Mouse (Mus musculus) megakaryocyte, embryonic 14.5 days (primary cell): Measurements from ENCODE around the gene Dennd2a. TPM values are rescaled to one million over a fixed set of nuclear protein-coding genes. Genes with fewer than 3 reads are reported as not detected.

ENCODE experiments used
- H3K27me3 ChIP-seq: replicated peaks from 2 replicates; pipeline ENCODE3; 2012; ENCODE audit warnings: inconsistent platforms
- H3K36me3 ChIP-seq: replicated peaks from 2 replicates; pipeline ENCODE3; 2012; ENCODE audit warnings: low read length, inconsistent platforms, mixed read lengths
- H3K4me1 ChIP-seq: 2 replicates; pipeline ENCODE4 v1.6.1; 2012; ENCODE audit warnings: inconsistent platforms
- H3K4me3 ChIP-seq: replicated peaks from 2 replicates; pipeline ENCODE3; 2012; ENCODE audit warnings: moderate library complexity, mild to moderate bottlenecking, inconsistent platforms
- H3K9me3 ChIP-seq: 2 replicates; pipeline ENCODE4 v1.6.1; 2012; ENCODE audit warnings: inconsistent platforms
- FLI1 ChIP-seq: IDR thresholded peaks from 2 replicates; pipeline ENCODE4 v1.6.1; 2012; ENCODE audit warnings: low read length, inconsistent platforms, mixed read lengths
- GATA1 ChIP-seq: IDR thresholded peaks from 3 replicates; pipeline ENCODE4 v1.6.1; 2012; ENCODE audit warnings: mixed read lengths, low read length, inconsistent platforms, borderline replicate concordance
- polyA plus RNA-seq: library from polyadenylated mRNA; stranded (reverse); fragments of >175 nt; gene quantifications from 2 replicates; pipeline ENCODE4 v1.2.3, GENCODE M21; 2012; ENCODE audit warnings: low replicate concordance; ENCODE audit not compliant: insufficient read depth

Gene Dennd2a
- polyA plus RNA-seq, 1 experiment = 0.74 TPM

DNA sequence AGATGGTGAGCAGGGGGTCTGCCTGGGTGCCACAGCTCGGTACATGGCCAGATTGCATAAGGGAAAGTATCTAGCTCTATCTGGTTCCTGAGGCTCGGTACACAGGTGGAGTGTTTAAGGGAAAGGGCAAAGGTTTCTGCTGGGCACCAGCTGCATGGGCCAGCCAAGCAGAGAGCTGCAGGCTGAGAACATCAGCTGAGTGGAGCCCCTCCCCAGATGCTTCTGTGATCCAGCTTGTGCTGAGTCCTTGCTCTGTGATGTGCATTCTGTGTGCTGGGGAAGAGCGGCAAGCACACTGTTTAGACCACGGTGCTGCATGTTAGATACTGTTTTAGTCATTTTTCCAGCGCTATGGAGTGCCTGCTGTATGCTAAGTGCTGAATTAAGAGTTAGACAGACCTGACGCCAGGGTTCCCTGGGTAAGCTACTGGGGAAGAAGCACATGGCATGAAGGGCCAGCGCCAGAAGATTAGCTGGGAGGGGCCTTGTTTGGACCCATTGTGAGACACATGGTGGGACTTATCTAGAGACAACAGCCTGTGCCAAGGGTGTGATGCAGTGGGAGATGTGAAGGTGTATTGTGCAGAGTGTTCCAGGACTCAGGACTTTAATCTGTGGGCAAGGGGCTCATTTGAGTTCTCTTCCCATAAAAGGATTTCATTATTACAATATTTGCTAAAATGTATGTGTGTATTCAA is 23.6 kb upstream of the Dennd2a start:
- Histone ChIP-seq H3K4me1 (peaks cover 10% of the 10 kb centered on the region), H3K36me3 (peaks cover 94% of the 10 kb centered on the region), H3K27me3 (no peaks in the 10 kb centered on the region), H3K4me3 (no peak overlapping the region), H3K9me3 (no peaks in the 10 kb centered on the region)
- TF ChIP-seq GATA1 (no peak), FLI1 (no peak)

DNA sequence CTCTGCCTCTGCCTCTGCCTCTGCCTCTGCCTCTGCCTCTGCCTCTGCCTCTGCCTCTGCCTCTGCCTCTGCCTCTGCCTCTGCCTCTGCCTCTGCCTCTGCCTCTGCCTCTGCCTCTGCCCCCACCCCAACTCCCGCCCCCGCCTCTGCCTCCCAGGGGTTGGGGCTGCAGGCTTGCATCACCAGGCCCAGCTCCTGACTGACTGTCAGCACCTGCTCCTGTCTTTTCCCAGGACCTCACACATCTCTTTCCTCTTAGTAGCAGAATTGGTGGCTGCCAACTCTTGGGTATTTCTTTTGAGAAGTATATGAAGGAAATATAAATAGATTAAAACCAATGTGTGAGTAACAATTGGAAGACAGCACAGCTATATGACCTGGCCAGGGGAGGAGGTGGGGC is 22.9 kb upstream of the Dennd2a start:
- no peaks in the 10 kb centered on the region for H3K9me3 ChIP-seq
- no peaks in the 10 kb centered on the region for H3K27me3 ChIP-seq
- no peak for TF ChIP-seq FLI1
- TF ChIP-seq GATA1 = no peak
- H3K4me3 ChIP-seq = no peak overlapping the region
- peaks cover 6% of the 10 kb centered on the region for H3K4me1 ChIP-seq
- peaks cover 89% of the 10 kb centered on the region for H3K36me3 ChIP-seq

DNA sequence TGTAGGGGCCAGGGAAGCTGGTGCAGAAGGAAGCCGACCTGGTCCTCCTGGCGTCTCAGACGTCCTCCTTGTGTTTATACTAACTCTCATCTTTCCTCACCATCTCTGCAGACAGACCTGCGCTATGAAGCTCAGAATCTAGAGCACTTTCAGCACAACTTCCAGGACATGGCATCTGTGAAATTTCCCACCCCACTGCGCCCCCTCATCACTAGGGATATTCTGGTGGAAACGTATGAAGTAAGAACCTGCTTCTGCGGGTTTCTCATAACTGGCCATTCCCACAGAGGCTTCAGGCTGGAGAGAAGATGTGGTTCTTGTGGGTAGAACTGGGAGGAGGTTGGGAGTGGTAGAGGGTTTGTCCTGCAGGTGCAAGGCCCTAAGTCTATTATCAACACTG is 21.9 kb upstream of the Dennd2a start:
- Histone ChIP-seq H3K27me3 (no peaks in the 10 kb centered on the region), H3K9me3 (no peaks in the 10 kb centered on the region), H3K36me3 (peaks cover 81% of the 10 kb centered on the region), H3K4me3 (no peak overlapping the region), H3K4me1 (peaks cover 8% of the 10 kb centered on the region)
- TF ChIP-seq FLI1 (no peak), GATA1 (no peak)

DNA sequence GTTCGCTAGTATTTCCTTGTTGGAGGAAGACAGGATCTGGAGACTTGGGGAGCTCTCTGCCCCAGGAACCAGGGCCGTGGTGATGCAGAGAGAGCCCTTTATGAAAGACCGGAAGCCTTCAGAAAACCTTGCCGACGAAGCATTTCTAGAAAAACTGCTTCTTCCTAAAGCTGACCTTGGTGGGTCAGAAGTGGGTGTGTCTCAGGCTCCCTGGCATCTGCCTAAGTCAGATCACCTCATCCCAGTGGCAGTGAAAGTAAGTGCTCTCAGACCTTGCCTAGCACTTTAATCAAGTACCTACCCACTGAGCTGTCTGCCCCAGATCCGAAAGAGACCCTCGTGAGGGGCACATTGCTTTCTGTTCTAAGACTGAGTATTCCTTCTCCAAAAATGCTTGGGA is 17.3 kb upstream of the Dennd2a start:
- Histone ChIP-seq H3K4me3 (peak overlapping the region; percentile 95), H3K27me3 (peaks cover 5% of the 10 kb centered on the region), H3K9me3 (peaks cover 4% of the 10 kb centered on the region; the same call in 1 of the 2 replicates), H3K4me1 (peaks cover 25% of the 10 kb centered on the region), H3K36me3 (peaks cover 40% of the 10 kb centered on the region)
- TF ChIP-seq FLI1 (no peak), GATA1 (no peak)

DNA sequence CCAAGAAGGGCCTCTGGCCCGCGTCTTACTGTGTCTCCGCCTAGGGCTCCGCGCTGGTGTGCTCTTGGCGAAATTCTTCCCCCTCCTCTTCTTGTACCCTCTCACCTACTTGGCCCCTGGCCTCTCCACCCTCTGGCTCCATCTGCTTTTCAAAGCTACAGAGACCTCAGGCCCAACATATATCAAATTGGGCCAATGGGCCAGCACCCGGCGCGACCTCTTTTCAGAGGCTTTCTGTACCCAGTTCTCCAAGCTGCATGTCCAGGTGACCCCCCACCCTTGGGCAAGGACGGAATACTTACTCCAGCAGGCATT is 16.8 kb upstream of the Dennd2a start:
- TF ChIP-seq FLI1 = no peak
- TF ChIP-seq GATA1 = no peak
- Histone ChIP-seq H3K4me3 (peak overlapping the region; percentile 95), H3K36me3 (peaks cover 35% of the 10 kb centered on the region), H3K27me3 (peaks cover 8% of the 10 kb centered on the region), H3K4me1 (peaks cover 25% of the 10 kb centered on the region), H3K9me3 (peaks cover 4% of the 10 kb centered on the region; the same call in 1 of the 2 replicates)

DNA sequence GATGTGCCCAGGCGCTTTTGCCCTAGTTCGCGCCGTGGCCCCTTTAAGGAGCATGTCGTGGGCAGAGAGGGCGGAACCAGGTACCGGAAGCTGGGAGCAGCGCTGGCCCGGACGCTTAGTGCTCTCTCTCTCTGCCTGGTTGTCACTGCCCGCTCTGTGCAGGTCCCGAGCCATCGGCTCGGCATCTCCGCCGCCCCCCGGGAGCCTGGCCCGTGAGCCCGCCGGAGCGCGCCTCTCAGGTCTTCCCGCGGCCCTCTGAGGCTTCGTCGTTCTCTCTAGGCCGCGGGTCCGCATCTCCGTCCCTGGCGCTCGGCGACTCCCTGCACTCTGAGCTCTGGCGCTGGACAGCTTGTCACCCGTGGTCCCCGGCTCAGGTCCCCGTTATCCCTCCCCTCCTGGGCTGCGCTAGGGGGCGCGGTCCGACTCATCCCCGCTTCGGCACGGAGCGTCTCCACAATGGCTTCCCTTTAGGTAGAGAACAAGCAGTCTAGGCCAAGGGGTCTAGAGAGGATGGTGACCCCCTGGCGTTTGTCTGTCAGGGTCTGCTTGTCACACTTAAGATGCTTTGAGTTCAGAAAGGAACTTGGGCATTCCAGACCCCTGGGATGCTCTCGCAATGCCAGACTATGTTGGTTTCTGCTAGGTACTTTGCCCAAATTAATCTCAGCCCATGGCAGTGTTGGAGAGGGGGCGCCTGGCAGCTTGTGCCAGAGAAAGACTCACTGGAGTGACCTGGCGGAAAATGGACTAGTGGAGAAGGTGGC is 16.3 kb upstream of the Dennd2a start, which contains the start of gene Adck2:
TSS of gene Adck2 (plus strand) at position 83 of the 764 bp plus-strand sequence.
- Histone ChIP-seq H3K36me3 (peaks cover 30% of the 10 kb centered on the region), H3K4me3 (peak within 1 kb of the TSS; percentile 95), H3K4me1 (peaks cover 25% of the 10 kb centered on the region), H3K27me3 (peaks cover 12% of the 10 kb centered on the region), H3K9me3 (peaks cover 4% of the 10 kb centered on the region; the same call in 1 of the 2 replicates)
- TF ChIP-seq GATA1 (no peak), FLI1 (no peak)

DNA sequence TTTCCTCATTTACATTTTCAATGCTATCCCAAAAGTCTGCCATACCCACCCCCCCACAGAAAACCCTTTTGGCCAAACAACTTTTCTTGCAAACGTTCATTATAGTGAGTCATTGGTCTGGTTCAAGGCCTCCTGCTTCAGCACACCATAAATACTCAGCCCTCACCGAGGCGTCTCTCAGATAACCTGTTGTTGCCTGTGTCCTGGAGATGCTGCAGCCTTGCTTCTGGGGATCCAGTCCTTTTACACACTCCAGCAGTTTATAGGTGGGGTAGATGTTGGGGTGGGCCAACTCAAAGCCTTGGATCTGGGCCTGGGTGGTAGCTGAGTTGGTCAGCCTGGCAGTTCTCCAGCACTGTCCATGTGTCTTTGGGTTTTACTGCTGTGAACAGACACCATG is 12.8 kb upstream of the Dennd2a start:
- no peak for TF ChIP-seq GATA1
- TF ChIP-seq FLI1 = no peak
- Histone ChIP-seq H3K9me3 (peaks cover 4% of the 10 kb centered on the region; the same call in 1 of the 2 replicates), H3K36me3 (no peaks in the 10 kb centered on the region), H3K27me3 (peaks cover 27% of the 10 kb centered on the region), H3K4me3 (no peak overlapping the region), H3K4me1 (peaks cover 25% of the 10 kb centered on the region)

DNA sequence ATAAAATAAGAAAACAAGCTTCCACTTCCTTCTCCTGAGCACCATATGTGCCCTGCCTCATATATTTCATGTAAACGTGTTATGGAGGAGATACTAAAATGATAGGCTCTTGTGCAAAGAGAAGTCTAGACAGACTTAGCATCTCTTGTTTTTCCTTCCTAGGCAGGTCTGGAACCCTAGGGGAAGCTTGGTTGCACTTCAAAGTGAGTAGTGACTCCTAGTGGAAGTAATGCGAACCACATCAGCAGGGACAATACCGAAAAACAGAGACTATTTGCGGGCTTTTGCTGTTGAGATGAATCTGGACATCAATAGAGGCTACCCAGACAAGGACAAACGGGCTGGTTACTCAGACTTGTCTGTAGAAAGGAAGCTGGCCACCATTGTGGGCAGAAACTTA is 9.9 kb upstream of the Dennd2a start:
- TF ChIP-seq FLI1 = no peak
- no peak for TF ChIP-seq GATA1
- peaks cover 7% of the 10 kb centered on the region for H3K4me1 ChIP-seq
- peaks cover 4% of the 10 kb centered on the region; the same call in 1 of the 2 replicates for H3K9me3 ChIP-seq
- no peaks in the 10 kb centered on the region for H3K36me3 ChIP-seq
- H3K27me3 ChIP-seq = peaks cover 34% of the 10 kb centered on the region
- H3K4me3 ChIP-seq = no peak overlapping the region

DNA sequence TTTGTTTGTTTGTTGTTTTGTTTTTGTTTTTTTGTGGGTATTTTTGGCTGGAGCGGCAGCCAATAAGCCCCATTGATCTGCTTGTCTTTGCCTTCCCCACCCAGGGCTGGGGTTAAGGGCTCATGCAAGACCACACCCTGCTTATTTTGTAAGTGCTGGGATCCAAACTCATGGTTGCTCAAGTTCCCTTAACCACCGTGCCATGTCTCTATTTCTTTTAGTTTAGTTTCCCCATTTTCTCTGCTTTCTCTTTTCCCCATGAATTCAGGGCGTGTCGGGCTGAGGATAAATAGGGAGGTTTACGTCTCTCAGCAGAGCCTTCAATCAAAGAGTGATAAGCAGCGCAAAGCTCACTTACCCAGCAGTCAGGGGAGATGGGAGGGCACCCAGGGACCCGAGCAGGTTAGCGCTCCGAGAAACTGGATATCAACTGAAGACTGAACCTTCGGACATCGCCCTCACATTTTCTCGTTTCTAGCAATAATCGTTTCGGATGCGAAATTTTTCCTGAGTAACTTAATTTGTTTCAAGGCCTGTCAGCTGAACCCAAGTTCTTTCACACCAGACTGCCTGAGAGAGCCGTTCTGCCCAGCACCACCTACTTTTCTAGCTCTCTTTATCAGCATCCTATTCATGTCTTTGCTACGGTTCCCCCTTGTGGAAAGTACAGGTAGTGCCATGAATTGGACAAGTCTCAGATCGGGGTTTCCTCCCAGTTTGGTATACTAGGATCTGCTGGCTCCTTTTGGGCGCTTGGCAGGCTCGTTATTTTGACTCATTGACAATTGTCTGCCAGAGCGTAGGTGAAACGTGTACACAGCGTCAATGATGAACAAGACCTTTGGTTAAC is 4.7 kb upstream of the Dennd2a start:
- H3K4me1 ChIP-seq = peaks cover 28% of the 10 kb centered on the region
- TF ChIP-seq GATA1 (no peak), FLI1 (no peak)
- H3K4me3 ChIP-seq = peak overlapping the region; percentile 82
- peaks cover 44% of the 10 kb centered on the region for H3K27me3 ChIP-seq
- H3K36me3 ChIP-seq = no peaks in the 10 kb centered on the region
- peaks cover 6% of the 10 kb centered on the region; the same call in 1 of the 2 replicates for H3K9me3 ChIP-seq
